Mouse (Mus musculus) forebrain, embryonic 15.5 days (tissue): Measurements from ENCODE around the gene Asic2. TPM values are rescaled to one million over a fixed set of nuclear protein-coding genes. Genes with fewer than 3 reads are reported as not detected.

ENCODE experiments used
- ATAC-seq: fragments of 200-750 bp; cut with Nextera tagmentation; replicated peaks from 2 replicates; pipeline ENCODE4 v1.8.0; 2017; ENCODE audit warnings: mild to moderate bottlenecking, moderate TSS enrichment, moderate library complexity
- H3K27ac ChIP-seq: fragments of 300-500 bp; sonication (generic); replicated peaks from 2 replicates; pipeline ENCODE4 v1.5.1; 2015; ENCODE audit warnings: mild to moderate bottlenecking, inconsistent platforms
- H3K27me3 ChIP-seq: fragments of 300-500 bp; sonication (generic); 2 replicates; pipeline ENCODE4 v1.6.1; 2015; ENCODE audit warnings: inconsistent platforms
- H3K36me3 ChIP-seq: fragments of 300-500 bp; sonication (generic); 2 replicates; pipeline ENCODE4 v1.6.1; 2015; ENCODE audit warnings: mild to moderate bottlenecking, inconsistent platforms
- H3K4me1 ChIP-seq: fragments of 300-500 bp; sonication (generic); 2 replicates; pipeline ENCODE4 v1.6.1; 2015; ENCODE audit warnings: inconsistent platforms
- H3K4me2 ChIP-seq: fragments of 300-500 bp; sonication (generic); replicated peaks from 2 replicates; pipeline ENCODE4 v1.6.1; 2015; ENCODE audit warnings: mild to moderate bottlenecking, inconsistent platforms
- H3K4me3 ChIP-seq: fragments of 300-500 bp; sonication (generic); 2 replicates; pipeline ENCODE4 v1.5.1; 2015; ENCODE audit warnings: mild to moderate bottlenecking, inconsistent platforms
- H3K9ac ChIP-seq: fragments of 300-500 bp; sonication (generic); replicated peaks from 2 replicates; pipeline ENCODE4 v1.6.1; 2015; ENCODE audit warnings: mild to moderate bottlenecking, inconsistent platforms
- H3K9me3 ChIP-seq: fragments of 300-500 bp; sonication (generic); 2 replicates; pipeline ENCODE4 v1.6.1; 2016; ENCODE audit warnings: inconsistent platforms
- WGBS: fragments of 180-500 bp; shearing (Covaris S2); methylation state at CpG from one replicate; pipeline ENCODE4 v1.1.7; 2015; ENCODE audit warnings: mixed read lengths; 5-methylcytosine and 5-hydroxymethylcytosine counted together
- polyA plus RNA-seq: library from polyadenylated mRNA; unstranded; fragments of >200 nt; fragmentation: Nextera tagmentation; extraction: Ambion mirVana; gene quantifications from 2 replicates; pipeline ENCODE4 v1.2.1, GENCODE M21; 2015

Gene Asic2
- polyA plus RNA-seq, 1 experiment from 2014 or later: 5.5 TPM

DNA sequence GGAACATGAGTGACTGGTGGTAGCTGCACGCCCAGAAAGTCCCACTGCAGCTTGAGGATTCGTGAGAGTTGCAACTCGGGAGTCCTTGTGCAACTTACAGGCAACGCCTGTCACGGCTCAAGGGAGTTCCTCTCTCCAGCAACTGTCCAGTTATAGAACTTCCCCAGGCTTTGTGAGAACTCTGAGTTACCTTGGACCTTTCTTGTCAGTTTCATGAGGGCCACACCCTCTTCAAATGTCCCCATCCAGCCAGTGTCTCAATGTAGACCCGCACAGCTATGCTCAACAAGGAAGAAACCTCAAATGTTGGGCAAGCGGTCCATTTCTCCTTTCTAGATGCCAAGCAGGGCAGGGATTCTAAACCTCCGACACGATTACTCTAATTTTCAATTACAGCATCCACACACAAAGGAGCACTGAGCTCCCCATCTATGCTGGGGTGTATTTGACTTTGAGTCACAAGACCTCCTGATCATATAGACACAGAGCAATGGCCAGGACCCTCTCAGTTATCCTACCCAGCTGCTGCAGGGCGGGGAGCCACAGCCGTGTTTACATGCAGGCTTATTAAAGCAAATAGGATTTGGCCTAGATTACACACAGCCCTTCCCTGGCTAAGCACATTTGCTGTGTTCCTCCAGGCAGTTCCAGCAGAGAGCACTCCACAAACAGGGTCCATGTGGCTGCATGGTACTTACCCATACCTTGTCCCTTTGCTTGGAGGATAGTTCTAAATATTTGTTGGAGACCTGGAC lies 161.2 kb downstream of the Asic2 start:
- Histone ChIP-seq H3K27ac (no peak overlapping the region), H3K27me3 (no peaks in the 10 kb centered on the region), H3K4me1 (no peaks in the 10 kb centered on the region; the same call in 1 of the 2 replicates), H3K9ac (no peak overlapping the region), H3K9me3 (no peaks in the 10 kb centered on the region), H3K4me2 (no peak overlapping the region), H3K36me3 (no peaks in the 10 kb centered on the region), H3K4me3 (no peak overlapping the region)
- 83% methylated on average over 11 of the region's 11 CpGs for WGBS
- no peak for ATAC-seq

DNA sequence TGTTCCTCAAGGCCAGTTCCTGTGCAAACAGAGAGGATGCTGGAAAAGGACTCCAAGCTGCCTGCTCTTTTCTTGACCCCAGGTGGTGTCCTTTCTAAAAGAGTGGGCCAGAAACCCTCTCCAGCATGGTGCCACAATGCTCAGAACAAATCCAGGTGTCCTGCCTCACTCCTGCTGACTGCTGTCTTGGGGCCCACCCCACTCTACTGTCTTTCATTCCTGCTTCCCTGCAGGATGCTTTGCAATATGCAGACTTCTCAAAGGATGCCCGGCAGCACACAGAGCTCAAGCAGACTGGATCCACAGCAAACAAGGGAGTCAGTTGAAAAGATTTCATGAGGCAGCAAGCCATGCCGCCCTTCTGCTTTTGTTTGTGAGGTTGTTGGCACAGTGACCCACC lies 164.7 kb downstream of the Asic2 start:
- Histone ChIP-seq H3K27me3 (no peaks in the 10 kb centered on the region), H3K9ac (no peak overlapping the region)
- no peak for ATAC-seq

DNA sequence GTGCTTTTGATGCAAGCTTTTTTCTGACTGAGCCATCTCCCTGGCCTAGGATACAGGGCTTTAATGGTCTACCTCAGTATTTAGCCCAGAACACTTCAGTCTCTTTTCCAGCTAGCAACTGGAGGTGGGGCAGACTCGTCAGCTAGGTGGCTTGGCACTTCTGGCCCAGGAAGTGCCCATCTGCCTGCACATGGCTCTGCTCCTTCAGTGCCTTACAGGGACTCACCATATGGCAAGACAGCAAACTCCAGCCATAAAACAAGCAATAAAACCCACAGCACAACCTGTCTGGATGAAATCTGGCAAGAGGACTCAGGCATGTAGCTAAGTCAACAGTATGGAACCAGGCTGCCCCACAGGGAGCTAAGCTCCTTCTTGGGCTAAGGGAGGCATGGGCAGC lies 165.6 kb downstream of the Asic2 start:
- no peaks in the 10 kb centered on the region for H3K27me3 ChIP-seq
- no peaks in the 10 kb centered on the region for H3K36me3 ChIP-seq
- ATAC-seq: no peak
- no peak overlapping the region for H3K4me3 ChIP-seq
- no peaks in the 10 kb centered on the region; the same call in 1 of the 2 replicates for H3K4me1 ChIP-seq
- 71% methylated on average over 1 of the region's 1 CpGs for WGBS
- no peak overlapping the region for H3K9ac ChIP-seq
- H3K9me3 ChIP-seq: no peaks in the 10 kb centered on the region
- no peak overlapping the region for H3K27ac ChIP-seq
- no peak overlapping the region for H3K4me2 ChIP-seq

More for the DNA sequence above, 164.7 kb downstream of the Asic2 start:
- 11% methylated on average over 2 of the region's 2 CpGs for WGBS
- no peaks in the 10 kb centered on the region for H3K36me3 ChIP-seq
- H3K4me3 ChIP-seq: no peak overlapping the region
- no peak overlapping the region for H3K27ac ChIP-seq
- no peaks in the 10 kb centered on the region for H3K9me3 ChIP-seq
- H3K4me1 ChIP-seq: no peaks in the 10 kb centered on the region; the same call in 1 of the 2 replicates
- no peak overlapping the region for H3K4me2 ChIP-seq

DNA sequence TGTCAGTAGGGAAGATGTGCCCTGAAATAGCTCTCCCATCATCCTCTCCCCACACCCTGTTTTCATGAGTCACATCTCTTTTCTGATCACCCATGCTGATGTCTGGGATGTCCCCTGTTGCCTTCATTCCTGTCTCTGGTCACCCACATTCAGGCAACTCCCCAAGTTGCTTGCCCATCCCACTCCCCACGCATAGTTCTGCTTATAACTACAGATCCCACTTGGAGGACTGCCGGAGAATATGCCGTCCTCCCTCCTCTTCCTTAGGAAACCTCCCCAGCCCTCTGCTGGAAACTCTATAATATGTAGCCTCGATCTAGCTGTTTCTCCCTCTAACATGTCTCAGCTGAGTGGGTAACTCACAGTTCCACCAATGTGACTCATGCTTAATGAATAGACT lies 167.4 kb downstream of the Asic2 start:
- 77% methylated on average over 4 of the region's 4 CpGs for WGBS
- no peaks in the 10 kb centered on the region; the same call in 1 of the 2 replicates for H3K4me1 ChIP-seq

DNA sequence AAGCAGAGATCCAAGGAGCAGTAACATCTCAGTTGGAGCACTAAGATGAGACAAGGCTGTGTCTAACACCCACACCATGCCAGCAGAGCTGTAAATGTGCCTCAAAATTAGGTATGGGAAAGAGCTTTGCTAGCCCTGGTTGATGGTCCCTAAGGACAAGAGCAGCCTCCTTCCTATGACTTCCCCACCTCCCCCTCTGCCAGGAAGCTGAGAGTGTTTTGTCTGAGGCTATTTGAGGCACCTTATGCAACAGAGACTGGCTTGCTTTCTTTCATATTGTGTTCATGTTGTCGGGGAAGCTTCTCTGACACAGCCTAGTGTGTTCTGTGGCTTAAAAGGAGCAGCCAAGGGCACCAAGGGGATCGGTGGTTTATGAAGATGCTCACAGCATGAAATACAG lies 174.7 kb downstream of the Asic2 start:
- Histone ChIP-seq H3K36me3 (no peaks in the 10 kb centered on the region), H3K9me3 (no peaks in the 10 kb centered on the region), H3K4me3 (no peak overlapping the region), H3K9ac (no peak overlapping the region), H3K4me1 (no peaks in the 10 kb centered on the region), H3K4me2 (no peak overlapping the region), H3K27me3 (no peaks in the 10 kb centered on the region), H3K27ac (no peak overlapping the region)
- ATAC-seq: no peak
- WGBS: 60% methylated on average over 2 of the region's 2 CpGs

More for the DNA sequence above, 167.4 kb downstream of the Asic2 start:
- Histone ChIP-seq H3K9me3 (no peaks in the 10 kb centered on the region), H3K27me3 (no peaks in the 10 kb centered on the region), H3K4me3 (no peak overlapping the region), H3K9ac (no peak overlapping the region), H3K36me3 (no peaks in the 10 kb centered on the region), H3K27ac (no peak overlapping the region), H3K4me2 (no peak overlapping the region)
- no peak for ATAC-seq

DNA sequence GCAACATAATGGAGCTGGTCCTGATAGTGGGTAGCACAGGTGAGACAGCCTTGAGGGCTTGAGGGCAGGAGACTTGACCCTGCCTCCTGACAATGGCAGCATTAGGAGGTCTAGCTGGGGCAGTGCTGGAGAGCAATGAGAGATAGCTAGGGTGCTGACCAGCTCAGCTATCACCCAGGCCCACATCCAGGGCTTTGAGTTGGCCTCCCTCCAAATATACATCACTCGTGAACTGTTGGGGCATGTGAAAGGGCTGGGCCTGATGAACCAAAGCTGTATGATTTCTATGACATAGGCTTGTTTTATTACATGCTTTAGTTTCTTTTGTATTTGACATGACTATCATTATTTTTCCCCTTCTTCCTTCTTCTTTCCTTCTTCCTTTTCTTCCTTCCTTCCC lies 176.7 kb downstream of the Asic2 start:
- H3K4me3 ChIP-seq: no peak overlapping the region
- no peaks in the 10 kb centered on the region for H3K4me1 ChIP-seq
- H3K9ac ChIP-seq: no peak overlapping the region
- H3K27ac ChIP-seq: no peak overlapping the region
- no peak overlapping the region for H3K4me2 ChIP-seq
- no peaks in the 10 kb centered on the region for H3K36me3 ChIP-seq
- ATAC-seq: no peak
- WGBS: 63% methylated on average over 1 of the region's 1 CpGs
- H3K9me3 ChIP-seq: no peaks in the 10 kb centered on the region
- H3K27me3 ChIP-seq: no peaks in the 10 kb centered on the region

DNA sequence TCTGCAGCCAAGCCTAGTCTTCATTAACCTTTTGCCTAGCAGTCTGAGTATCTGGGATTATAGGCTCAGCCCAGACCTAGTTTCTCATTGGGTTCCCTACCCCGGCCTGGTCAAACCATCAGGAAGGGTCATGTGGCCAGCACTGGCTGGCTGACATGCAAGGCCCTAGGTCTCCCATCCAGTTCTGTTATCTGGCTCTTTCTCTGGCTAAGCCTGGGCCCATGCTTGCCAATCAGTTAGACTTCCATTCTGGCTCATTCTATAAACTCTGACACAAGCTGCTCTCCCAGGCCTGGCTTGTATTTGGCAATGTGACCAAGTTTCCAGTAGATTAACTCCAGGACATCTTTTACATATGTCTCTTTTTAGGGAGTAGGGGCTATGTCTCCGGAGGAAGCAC lies 187.7 kb downstream of the Asic2 start:
- no peaks in the 10 kb centered on the region for H3K36me3 ChIP-seq
- H3K27me3 ChIP-seq: no peaks in the 10 kb centered on the region
- ATAC-seq: no peak
- H3K4me3 ChIP-seq: no peak overlapping the region
- 92% methylated on average over 2 of the region's 2 CpGs for WGBS
- no peak overlapping the region for H3K4me2 ChIP-seq
- H3K27ac ChIP-seq: no peak overlapping the region
- no peaks in the 10 kb centered on the region for H3K9me3 ChIP-seq
- peaks cover 16% of the 10 kb centered on the region; the same call in 1 of the 2 replicates for H3K4me1 ChIP-seq
- H3K9ac ChIP-seq: no peak overlapping the region

DNA sequence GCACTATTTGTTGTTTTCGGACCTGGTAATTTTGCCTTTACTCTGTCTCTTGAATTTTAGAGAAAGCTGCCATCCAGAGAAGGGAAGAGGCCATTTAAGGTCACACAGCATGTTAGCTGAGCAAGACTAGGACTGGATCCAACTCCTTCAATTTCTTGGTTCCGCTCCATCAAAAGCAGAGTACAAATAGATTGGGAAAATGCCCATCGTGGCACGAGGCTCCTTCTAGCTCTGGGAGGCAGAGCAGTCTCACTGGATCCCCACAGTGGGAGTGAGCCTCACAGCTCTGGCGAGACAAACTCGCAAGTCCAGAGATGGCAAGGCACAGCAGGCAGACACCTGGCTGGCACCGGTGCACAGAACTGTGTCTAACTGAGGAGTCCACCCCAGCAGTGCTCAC lies 188.4 kb downstream of the Asic2 start:
- no peak for ATAC-seq
- H3K4me3 ChIP-seq: no peak overlapping the region
- H3K9me3 ChIP-seq: no peaks in the 10 kb centered on the region
- no peak overlapping the region for H3K4me2 ChIP-seq
- peaks cover 16% of the 10 kb centered on the region; the same call in 1 of the 2 replicates for H3K4me1 ChIP-seq
- H3K9ac ChIP-seq: no peak overlapping the region
- H3K36me3 ChIP-seq: no peaks in the 10 kb centered on the region
- H3K27ac ChIP-seq: no peak overlapping the region
- no peaks in the 10 kb centered on the region for H3K27me3 ChIP-seq
- 74% methylated on average over 7 of the region's 7 CpGs for WGBS

DNA sequence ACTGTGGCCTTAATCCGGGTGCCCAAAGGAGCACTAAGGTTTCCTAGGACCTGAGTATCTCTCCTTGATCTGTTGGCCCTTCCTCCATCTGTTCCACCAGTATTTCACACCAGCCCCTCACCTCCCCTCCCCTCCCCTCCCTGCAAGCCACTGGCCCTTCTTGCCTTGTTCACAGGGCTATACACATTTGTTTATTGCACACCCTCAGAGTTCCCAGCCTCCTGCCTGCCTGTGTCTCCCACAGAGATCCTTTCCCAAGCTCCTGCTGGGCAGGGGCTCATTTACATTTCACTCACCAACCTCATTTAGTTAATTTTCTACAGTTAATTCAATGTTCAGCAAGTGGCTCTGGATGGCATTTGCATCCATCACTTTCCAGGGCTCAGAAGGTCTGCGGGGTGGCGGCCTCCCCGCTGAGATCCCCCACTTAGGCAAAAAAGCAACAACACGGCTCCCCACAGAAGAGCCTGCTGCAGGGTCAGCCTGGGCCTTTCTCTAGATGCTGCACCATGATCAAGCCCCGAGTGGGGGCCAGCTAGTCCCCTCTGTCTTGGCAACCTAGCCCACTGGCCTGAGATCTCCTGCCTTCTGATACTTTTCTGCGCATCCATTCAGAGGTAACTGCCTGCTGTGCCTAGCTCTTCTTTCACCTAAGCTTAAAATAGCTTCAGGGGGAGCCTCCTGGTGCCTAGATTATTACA lies 196.9 kb downstream of the Asic2 start:
- peak; percentile 44; the same call in 1 of the 2 replicates for ATAC-seq
- H3K27ac ChIP-seq: peak overlapping the region; percentile 20

DNA sequence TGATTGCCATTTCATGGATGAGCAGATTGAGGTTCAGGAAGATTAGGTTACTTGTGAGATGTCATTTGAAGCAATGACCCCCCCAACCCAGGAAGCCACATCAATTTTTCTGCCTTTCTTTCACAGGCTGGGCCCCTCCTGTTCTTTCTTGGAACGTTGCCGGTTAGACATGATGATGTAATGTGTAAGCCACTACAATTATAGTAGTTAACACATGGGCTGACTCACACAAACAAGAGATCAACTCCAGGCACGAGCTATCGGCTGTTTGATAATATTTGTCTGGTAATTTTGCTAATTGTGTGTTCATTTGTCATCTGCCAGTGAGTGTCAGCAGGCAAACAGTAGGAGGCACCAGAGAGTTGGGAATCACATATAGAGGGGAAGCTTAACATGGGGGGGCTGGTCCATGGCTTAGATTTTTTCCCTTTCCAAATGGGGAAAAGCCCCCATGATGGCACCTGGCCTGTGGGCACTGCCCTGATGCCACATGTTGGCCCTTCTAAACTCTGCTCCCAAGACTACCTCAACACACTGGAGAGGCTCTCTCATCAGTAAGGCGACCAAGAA lies 198.5 kb downstream of the Asic2 start:
- H3K4me2 ChIP-seq: no peak overlapping the region
- H3K27ac ChIP-seq: no peak overlapping the region
- ATAC-seq: no peak
- H3K9ac ChIP-seq: no peak overlapping the region
- H3K4me1 ChIP-seq: peaks cover 42% of the 10 kb centered on the region
- H3K4me3 ChIP-seq: no peak overlapping the region
- H3K27me3 ChIP-seq: no peaks in the 10 kb centered on the region
- H3K36me3 ChIP-seq: no peaks in the 10 kb centered on the region
- 37% methylated on average over 5 of the region's 5 CpGs for WGBS
- H3K9me3 ChIP-seq: no peaks in the 10 kb centered on the region

More for the DNA sequence above, 196.9 kb downstream of the Asic2 start:
- H3K9me3 ChIP-seq: no peaks in the 10 kb centered on the region
- peaks cover 36% of the 10 kb centered on the region for H3K4me1 ChIP-seq
- H3K36me3 ChIP-seq: no peaks in the 10 kb centered on the region
- H3K4me3 ChIP-seq: no peak overlapping the region
- no peak overlapping the region for H3K9ac ChIP-seq
- H3K27me3 ChIP-seq: no peaks in the 10 kb centered on the region
- H3K4me2 ChIP-seq: no peak overlapping the region
- WGBS: 6% methylated on average over 7 of the region's 7 CpGs

DNA sequence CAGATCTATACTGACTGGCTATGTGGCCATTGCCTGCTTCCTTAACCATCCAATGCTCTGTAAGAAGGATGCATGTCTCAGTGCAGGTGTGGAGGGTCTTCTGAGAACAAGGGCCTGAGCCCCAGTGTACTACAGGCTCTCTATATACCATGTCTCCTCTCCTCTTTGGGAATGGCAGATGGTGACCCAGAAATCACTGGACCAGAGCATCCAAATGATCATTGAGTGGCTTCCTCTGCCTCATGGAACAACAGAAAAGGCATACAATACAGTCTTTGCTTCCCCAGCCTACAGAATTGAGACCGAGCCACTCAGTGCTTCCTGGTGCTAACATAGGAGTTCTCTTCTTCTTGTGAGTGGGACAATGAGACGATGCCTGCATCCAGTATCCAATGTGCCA lies 200.0 kb downstream of the Asic2 start:
- Histone ChIP-seq H3K4me2 (no peak overlapping the region), H3K27ac (peak overlapping the region; percentile 71), H3K36me3 (no peaks in the 10 kb centered on the region), H3K9me3 (no peaks in the 10 kb centered on the region), H3K27me3 (no peaks in the 10 kb centered on the region), H3K4me3 (no peak overlapping the region), H3K9ac (no peak overlapping the region), H3K4me1 (peaks cover 46% of the 10 kb centered on the region)
- 96% methylated on average over 2 of the region's 2 CpGs for WGBS
- no peak for ATAC-seq

DNA sequence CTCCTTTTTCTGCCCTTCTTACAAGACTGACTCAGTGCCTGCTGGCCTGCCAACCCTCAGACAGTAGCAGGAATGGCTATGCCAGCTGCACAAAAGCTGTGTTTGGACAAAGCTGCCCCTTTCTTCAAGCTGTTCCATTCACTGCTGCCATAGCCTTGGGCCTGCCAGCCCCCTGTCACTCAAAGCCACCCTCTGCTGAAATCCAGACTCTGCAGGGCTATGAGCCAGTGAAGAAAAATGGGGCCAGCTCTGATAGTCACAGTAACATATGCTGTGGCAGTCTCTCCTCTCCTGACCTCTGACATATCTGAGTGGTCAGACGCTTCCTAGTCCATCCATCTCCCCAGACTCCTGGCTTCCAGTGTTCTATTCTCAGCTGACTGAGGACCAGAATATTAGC lies 200.5 kb downstream of the Asic2 start:
- Histone ChIP-seq H3K9me3 (no peaks in the 10 kb centered on the region), H3K4me3 (no peak overlapping the region), H3K9ac (no peak overlapping the region), H3K4me2 (no peak overlapping the region), H3K36me3 (no peaks in the 10 kb centered on the region), H3K27ac (peak overlapping the region; percentile 71), H3K4me1 (peaks cover 46% of the 10 kb centered on the region), H3K27me3 (no peaks in the 10 kb centered on the region)
- peak; percentile 92 for ATAC-seq
- 25% methylated on average over 1 of the region's 1 CpGs for WGBS
